Mouse (Mus musculus): ENCODE measurements around the gene Aacs.

Gene Aacs

GRCm38 (mm10) chr5:125532545-125533224, 57.1 kb downstream of the Aacs start:
- DNase-seq (ENCODE audit: inconsistent age in 2 of 2, low spot score in 1 of 2), result peak in 1 of 2 experiments; percentile 29

GRCm38 (mm10) chr5:125533225-125533900, 57.7 kb downstream of the Aacs start:
- DNase-seq (ENCODE audit: inconsistent age in 2 of 2, low spot score in 1 of 2), result no peak

- no peak for DNase-seq (ENCODE audit: inconsistent age in 2 of 2, low spot score in 1 of 2)
Measured at GRCm38 (mm10) chr5:125534168-125534610, 58.6 kb downstream of the Aacs start.

GRCm38 (mm10) chr5:125534611-125535324, 59.2 kb downstream of the Aacs start:
- DNase-seq (ENCODE audit: inconsistent age in 2 of 2, low spot score in 1 of 2), result no peak

- DNase-seq (ENCODE audit: inconsistent age in 2 of 2, low spot score in 1 of 2), result no peak
Measured at GRCm38 (mm10) chr5:125545090-125545489, 69.5 kb downstream of the Aacs start.

- no peak for DNase-seq (ENCODE audit: inconsistent age in 2 of 2, low spot score in 1 of 2)
Measured at GRCm38 (mm10) chr5:125546293-125546692, 70.7 kb downstream of the Aacs start.

GRCm38 (mm10) chr5:125549750-125550489, 74.3 kb downstream of the Aacs start:
- no peak for DNase-seq (ENCODE audit: inconsistent age in 2 of 2, low spot score in 1 of 2)

- no peak for DNase-seq (ENCODE audit: inconsistent age in 2 of 2, low spot score in 1 of 2)
Measured at GRCm38 (mm10) chr5:125555732-125556131, 80.1 kb downstream of the Aacs start.

- no peak for DNase-seq (ENCODE audit: inconsistent age in 2 of 2, low spot score in 1 of 2)
Measured at GRCm38 (mm10) chr5:125563492-125563891, 87.9 kb downstream of the Aacs start.

- DNase-seq (ENCODE audit: inconsistent age in 2 of 2, low spot score in 1 of 2), result no peak
Measured at GRCm38 (mm10) chr5:125565725-125566124, 90.1 kb downstream of the Aacs start.
